Mouse (Mus musculus): ENCODE measurements around the gene Wdr49.

The Wdr49 gene

GRCm38 (mm10) chr3:75482056-75482455, at the start of gene Wdr49:
Wdr49 (minus strand) TSS chr3:75482156.
- DNase-seq (ENCODE audit: low spot score), result no peak

- no peak for DNase-seq (ENCODE audit: low spot score)
These were observed 49.1 kb upstream of the Wdr49 start for GRCm38 (mm10) chr3:75531074-75531473.

GRCm38 (mm10) chr3:75522527-75522926, 40.6 kb upstream of the Wdr49 start:
- no peak for DNase-seq (ENCODE audit: low spot score)

- DNase-seq (ENCODE audit: low spot score), result no peak
These were observed 39.4 kb upstream of the Wdr49 start for GRCm38 (mm10) chr3:75521314-75521713.

- peak; percentile 48 for DNase-seq (ENCODE audit: low spot score)
These were observed 35.8 kb upstream of the Wdr49 start for GRCm38 (mm10) chr3:75517631-75518250.

GRCm38 (mm10) chr3:75498961-75499960, 17.3 kb upstream of the Wdr49 start:
- no peak for DNase-seq (ENCODE audit: low spot score)

GRCm38 (mm10) chr3:75492913-75493312, 11.0 kb upstream of the Wdr49 start:
- no peak for DNase-seq (ENCODE audit: low spot score)

GRCm38 (mm10) chr3:75475106-75475505, 6.8 kb downstream of the Wdr49 start:
- no peak for DNase-seq (ENCODE audit: low spot score)

GRCm38 (mm10) chr3:75474657-75475056, 7.3 kb downstream of the Wdr49 start:
- no peak for DNase-seq (ENCODE audit: low spot score)

GRCm38 (mm10) chr3:75468154-75468553, 13.8 kb downstream of the Wdr49 start:
- DNase-seq (ENCODE audit: low spot score), result no peak

- DNase-seq (ENCODE audit: low spot score), result no peak
These were observed 51.3 kb downstream of the Wdr49 start for GRCm38 (mm10) chr3:75430564-75431181.

GRCm38 (mm10) chr3:75395918-75396317, 86.0 kb downstream of the Wdr49 start:
- DNase-seq (ENCODE audit: low spot score), result no peak

- DNase-seq (ENCODE audit: low spot score), result no peak
These were observed 86.6 kb downstream of the Wdr49 start for GRCm38 (mm10) chr3:75395121-75395895.

GRCm38 (mm10) chr3:75394487-75394886, 87.5 kb downstream of the Wdr49 start:
- DNase-seq (ENCODE audit: low spot score), result no peak

- DNase-seq (ENCODE audit: low spot score), result no peak
These were observed 100.2 kb downstream of the Wdr49 start for GRCm38 (mm10) chr3:75381776-75382175.

GRCm38 (mm10) chr3:75353972-75354371, 128.0 kb downstream of the Wdr49 start:
- no peak for DNase-seq (ENCODE audit: low spot score)

- no peak for DNase-seq (ENCODE audit: low spot score)
These were observed 144.8 kb downstream of the Wdr49 start for GRCm38 (mm10) chr3:75337196-75337595.

- DNase-seq (ENCODE audit: low spot score), result no peak
These were observed 161.0 kb downstream of the Wdr49 start for GRCm38 (mm10) chr3:75320999-75321398.

- no peak for DNase-seq (ENCODE audit: low spot score)
These were observed 173.1 kb downstream of the Wdr49 start for GRCm38 (mm10) chr3:75308861-75309260.

GRCm38 (mm10) chr3:75308228-75308627, 173.7 kb downstream of the Wdr49 start:
- DNase-seq (ENCODE audit: low spot score), result no peak

- no peak for DNase-seq (ENCODE audit: low spot score)
These were observed 176.4 kb downstream of the Wdr49 start for GRCm38 (mm10) chr3:75305584-75305983.

GRCm38 (mm10) chr3:75304621-75305020, 177.3 kb downstream of the Wdr49 start:
- no peak for DNase-seq (ENCODE audit: low spot score)
